Mouse (Mus musculus) MEL-GATA-1-ER (cell line): ENCODE results near the gene Ccdc157.

ENCODE experiments used
- DNase-seq: peaks from one replicate; pipeline ENCODE4 v3.0.0-alpha.2; 2012; ENCODE audit warnings: low read depth; ENCODE audit errors: extremely low read depth

Gene Ccdc157

GRCm38 (mm10) chr11:4103522-4103921 is 56.6 kb downstream of the Ccdc157 start:
- DNase-seq, result no peak

DNA sequence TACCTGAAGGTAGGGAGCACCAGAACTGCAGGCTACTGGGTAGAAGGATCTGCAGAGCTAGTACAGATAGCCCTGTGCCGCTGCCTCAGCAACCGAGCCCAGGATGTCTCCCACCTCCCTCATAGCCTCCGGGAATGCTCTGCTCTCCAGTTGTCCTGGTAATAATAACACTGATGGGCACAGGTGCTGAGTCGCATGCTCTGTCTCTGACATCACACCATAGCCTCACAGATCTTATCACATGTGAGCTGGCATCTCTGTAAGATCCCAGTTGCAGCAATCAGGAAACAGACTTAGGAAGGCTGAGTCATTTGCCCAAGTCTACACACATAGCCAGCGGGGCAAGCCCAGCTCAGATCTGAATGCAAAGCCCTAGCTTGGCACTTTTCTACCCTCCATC is 58.2 kb downstream of the Ccdc157 start:
- no peak for DNase-seq

- DNase-seq, result no peak
Measured at GRCm38 (mm10) chr11:4099447-4099846, 60.6 kb downstream of the Ccdc157 start.

GRCm38 (mm10) chr11:4098816-4099215 is 61.3 kb downstream of the Ccdc157 start:
- DNase-seq, result no peak

GRCm38 (mm10) chr11:4098120-4098519 is 62.0 kb downstream of the Ccdc157 start:
- DNase-seq, result no peak

DNA sequence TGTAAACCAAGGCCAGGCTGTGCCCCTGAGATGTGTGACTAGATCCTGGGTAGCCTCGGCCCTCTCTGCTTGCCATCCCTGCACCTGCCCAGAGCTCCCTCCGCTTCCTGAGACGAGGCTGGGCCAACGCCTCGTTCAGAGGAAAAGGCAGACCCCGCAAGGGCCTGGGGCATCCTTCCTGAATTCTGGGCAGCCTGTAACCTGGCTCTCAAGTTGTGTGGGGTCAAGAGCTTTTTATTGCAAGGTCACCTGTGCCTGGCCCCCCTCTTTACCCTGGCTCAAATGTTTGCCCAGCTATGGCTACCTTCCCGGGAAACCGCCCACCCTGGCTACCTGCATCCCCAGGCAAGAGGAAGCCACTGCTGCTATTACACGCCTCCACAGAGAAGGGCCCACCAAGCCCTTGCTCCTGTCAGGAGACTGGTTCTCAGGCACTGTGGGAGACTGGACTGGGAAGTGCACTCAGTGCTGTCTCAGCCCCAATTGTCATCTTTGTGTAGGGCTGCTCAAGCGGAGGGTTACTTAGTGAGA is 62.9 kb downstream of the Ccdc157 start:
- no peak for DNase-seq

- peak; percentile 98 for DNase-seq
Measured at GRCm38 (mm10) chr11:4096054-4096984, 63.8 kb downstream of the Ccdc157 start.

DNA sequence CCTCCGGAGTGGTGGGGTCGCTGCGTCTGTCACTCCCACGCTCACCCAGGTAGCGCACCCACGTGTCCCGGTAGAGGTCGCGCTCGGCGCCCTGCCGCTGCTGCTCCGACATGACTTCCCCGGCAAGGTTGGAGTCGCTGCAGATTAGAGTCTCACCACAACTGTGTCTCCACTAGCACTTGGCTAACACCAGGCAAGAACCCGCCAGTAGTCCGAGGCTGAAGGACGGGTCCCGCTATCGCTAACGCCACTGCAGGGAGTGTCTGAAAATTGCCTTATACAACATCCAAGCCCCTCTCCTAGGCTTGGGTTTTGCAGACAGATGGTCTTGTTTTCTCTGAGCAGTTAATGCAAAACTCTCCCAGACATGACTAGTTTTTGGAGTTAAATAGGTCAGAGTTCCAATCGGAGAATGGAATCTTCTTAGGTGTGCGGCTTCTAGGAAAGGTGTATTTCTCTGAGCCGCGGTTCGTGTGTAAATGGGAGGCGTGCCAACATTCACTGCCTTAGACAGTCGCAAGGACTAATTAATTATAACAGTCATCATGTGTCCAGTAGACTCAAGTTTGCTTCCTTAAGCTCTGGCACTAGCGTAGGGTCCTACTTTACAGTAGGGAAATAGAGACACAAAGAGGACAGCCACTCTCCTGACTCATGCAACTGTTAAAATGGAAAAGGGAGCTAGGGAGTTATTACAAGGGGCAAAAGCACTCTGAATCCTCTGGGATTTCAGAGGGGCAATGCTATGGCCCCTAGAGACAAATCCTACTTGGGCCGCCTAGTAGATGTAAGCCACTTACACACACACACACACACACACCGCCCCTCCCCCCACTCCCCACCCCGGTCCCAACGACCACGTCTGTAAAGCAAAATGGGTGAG is 64.7 kb downstream of the Ccdc157 start, which contains the start of gene Mtfp1:
Mtfp1 (minus strand) TSS at position 275 of the 883 bp plus-strand sequence.
- DNase-seq, result peak; percentile 66

DNA sequence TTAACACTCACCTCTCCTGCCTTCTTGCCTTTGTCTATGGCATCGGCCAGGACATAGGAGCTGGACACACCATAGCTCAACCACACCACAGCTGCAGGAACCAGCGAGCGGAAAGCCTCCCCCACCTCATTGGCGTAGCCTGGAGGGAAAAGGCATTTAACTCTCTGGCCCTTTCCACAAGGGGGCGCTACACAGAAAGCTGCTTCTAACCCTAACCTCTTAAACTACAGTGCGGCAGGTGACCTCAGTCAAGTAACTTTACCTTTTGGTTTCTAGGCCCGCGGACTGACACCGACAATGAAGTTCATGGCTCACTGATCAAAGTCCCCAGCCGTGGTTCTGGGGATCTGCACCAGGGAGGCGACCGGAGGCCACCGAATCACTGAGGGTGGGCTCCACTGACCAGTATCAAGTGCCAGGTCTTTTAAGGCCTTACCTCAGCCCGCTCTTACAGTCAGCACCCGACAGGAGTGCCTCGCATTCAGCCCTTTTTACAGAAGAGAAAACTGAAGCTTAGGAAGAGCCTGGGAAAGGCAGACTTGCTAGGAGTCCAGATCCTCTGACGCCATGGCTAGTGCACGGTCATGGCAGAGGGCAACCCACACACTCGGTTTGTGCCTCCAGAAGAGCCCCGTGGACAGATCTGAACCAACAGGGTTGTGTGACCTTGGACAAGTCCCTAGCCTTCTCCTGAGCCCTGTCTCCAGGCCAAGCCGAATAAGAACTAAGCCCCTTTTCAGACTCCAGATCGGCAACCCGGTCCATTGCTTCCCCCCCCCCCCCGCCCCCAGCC is 65.5 kb downstream of the Ccdc157 start:
- peak; percentile 76 for DNase-seq

DNA sequence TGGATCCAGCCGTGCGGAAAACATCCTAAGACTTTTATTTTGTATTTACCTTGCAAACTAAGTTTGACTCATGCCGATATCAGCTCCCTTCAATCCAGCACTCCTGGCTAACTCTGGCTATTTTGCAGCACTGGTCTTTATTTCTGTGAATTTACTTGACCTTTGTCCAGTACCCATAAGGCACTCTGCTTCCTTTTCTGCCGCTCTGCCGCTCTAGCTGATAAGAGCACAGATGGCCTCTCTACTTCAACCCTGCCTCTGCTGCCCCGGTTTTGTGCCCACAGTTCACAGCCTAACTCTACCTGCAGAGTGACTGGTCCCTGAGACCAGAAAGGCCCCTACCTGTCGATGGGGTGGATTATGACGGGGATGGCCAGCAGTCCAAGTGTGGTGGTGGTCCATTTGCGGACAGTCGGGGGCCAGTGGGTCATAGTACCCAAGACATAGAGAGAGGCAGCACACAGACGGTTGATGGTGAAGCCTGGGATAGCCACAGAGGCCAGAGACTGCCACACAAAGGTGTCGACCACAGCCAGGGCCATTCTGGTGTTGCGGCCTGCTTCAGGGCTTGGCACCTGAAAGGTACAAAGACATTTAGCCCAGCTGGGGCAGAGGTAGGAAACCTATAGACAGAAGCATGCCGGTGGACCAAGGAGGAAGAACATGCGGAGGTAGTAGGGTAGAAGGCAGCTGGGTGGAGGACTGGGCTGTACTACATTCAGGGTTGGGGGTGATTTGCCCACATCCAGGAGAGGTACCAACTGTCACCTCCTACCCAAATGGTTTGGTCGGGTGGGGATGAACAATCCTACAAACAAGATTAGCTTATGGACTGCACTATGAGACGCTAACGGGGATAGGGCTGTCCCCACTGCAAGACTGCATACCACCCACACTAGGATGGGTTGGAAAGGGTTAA is 66.4 kb downstream of the Ccdc157 start:
- no peak for DNase-seq
